Mouse (Mus musculus) intestine, postnatal 0 days (tissue): ENCODE data around the gene Coa3. TPM values are rescaled to one million over a fixed set of nuclear protein-coding genes. Genes with fewer than 3 reads are reported as not detected.
A peak's percentile ranks its signal among the peaks of the same experiment; 100 is the strongest.
"Not testable (repeated sequence)": the region's sequence is repeated elsewhere in the genome, so short reads cannot be mapped to it uniquely, and the experiment has no call there.

ENCODE experiments used
- ATAC-seq: fragments of 200-750 bp; cut with Nextera tagmentation; 2 replicates; pipeline ENCODE4 v1.8.0; 2017; ENCODE audit warnings: mild to moderate bottlenecking, moderate TSS enrichment, moderate library complexity
- H3K27ac ChIP-seq: fragments of 300-500 bp; sonication (generic); 2 replicates; pipeline ENCODE4 v1.5.1; 2014; ENCODE audit warnings: mild to moderate bottlenecking, low read depth, low read length, moderate library complexity
- H3K27me3 ChIP-seq: fragments of 300-500 bp; sonication (generic); replicated peaks from 2 replicates; pipeline ENCODE4 v1.6.1; 2014; ENCODE audit warnings: low read length, mixed read lengths; ENCODE audit not compliant: control insufficient read depth, insufficient read depth
- H3K36me3 ChIP-seq: fragments of 300-500 bp; sonication (generic); 2 replicates; pipeline ENCODE4 v1.6.1; 2014; ENCODE audit warnings: mild to moderate bottlenecking, moderate library complexity; ENCODE audit not compliant: control insufficient read depth, insufficient read depth
- H3K4me1 ChIP-seq: fragments of 300-500 bp; sonication (generic); replicated peaks from 2 replicates; pipeline ENCODE4 v1.6.1; 2014; ENCODE audit warnings: antibody characterized with exemption, low read length, mixed read lengths; ENCODE audit not compliant: control insufficient read depth, insufficient read depth
- H3K4me2 ChIP-seq: fragments of 300-500 bp; sonication (generic); replicated peaks from 2 replicates; pipeline ENCODE4 v1.6.1; 2014; ENCODE audit warnings: low read depth, mild to moderate bottlenecking, moderate library complexity
- H3K4me3 ChIP-seq: fragments of 300-500 bp; sonication (generic); 2 replicates; pipeline ENCODE4 v1.5.1; 2014; ENCODE audit warnings: low read depth, low read length
- H3K9ac ChIP-seq: fragments of 300-500 bp; sonication (generic); 2 replicates; pipeline ENCODE4 v1.6.1; 2014; ENCODE audit warnings: mild to moderate bottlenecking, low read depth, low read length
- H3K9me3 ChIP-seq: fragments of 300-500 bp; sonication (generic); 2 replicates; pipeline ENCODE4 v1.6.1; 2016; ENCODE audit warnings: mixed run types; ENCODE audit not compliant: control insufficient read depth
- CTCF ChIP-seq: sonication (generic); IDR thresholded peaks from 2 replicates; pipeline ENCODE4 v1.5.1; 2016; ENCODE audit warnings: low read depth, mild to moderate bottlenecking, control low read depth, antibody characterized with exemption, moderate library complexity
- WGBS: fragments of 180-500 bp; shearing (Covaris S2); extraction: QIAGEN DNeasy Blood & Tissue Kit; methylation state at CpG from one replicate; pipeline ENCODE4 v1.1.7; 2014; 5-methylcytosine and 5-hydroxymethylcytosine counted together
- polyA plus RNA-seq: library from polyadenylated mRNA; unstranded; fragments of >200 nt; fragmentation: Nextera tagmentation; extraction: Ambion mirVana; gene quantifications from 2 replicates; pipeline ENCODE4 v1.2.1, GENCODE M21; 2015

Coa3 gene
- polyA plus RNA-seq: 255 and 276 TPM in 2 replicates

- Histone ChIP-seq H3K27me3 (no peaks in the 10 kb centered on the region), H3K4me3 (peak within 1 kb of the TSS; percentile 89), H3K36me3 (no peaks in the 10 kb centered on the region; the same call in 1 of the 2 replicates), H3K4me1 (peaks cover 18% of the 10 kb centered on the region), H3K9me3 (no peaks in the 10 kb centered on the region), H3K27ac (peak within 1 kb of the TSS; percentile 84), H3K9ac (peak within 1 kb of the TSS; percentile 76), H3K4me2 (peak within 1 kb of the TSS; percentile 75)
- WGBS: 5% methylated on average over 45 of the region's 45 CpGs
- peak; percentile 68 for ATAC-seq
- peak; percentile 21; the same call in 1 of the 2 replicates for TF ChIP-seq CTCF
Observed at GRCm38 (mm10) chr11:101278223-101279192, at the start of gene Coa3, which contains the start of gene Cntd1. Gene Coa3, minus strand, starts transcription at chr11:101279114. Gene Cntd1, plus strand, starts transcription at chr11:101279012.

GRCm38 (mm10) chr11:101327311-101327710 lies 48.4 kb upstream of the Coa3 start:
- no peaks in the 10 kb centered on the region for H3K4me1 ChIP-seq
- H3K27me3 ChIP-seq: no peaks in the 10 kb centered on the region
- 21% methylated on average over 3 of the region's 3 CpGs for WGBS
- H3K4me3 ChIP-seq: no peak overlapping the region
- no peaks in the 10 kb centered on the region for H3K9me3 ChIP-seq
- H3K9ac ChIP-seq: no peak overlapping the region
- ATAC-seq: 0 out of 2 replicates have a peak, but pooled peaks have one; percentile 7
- peaks cover 33% of the 10 kb centered on the region for H3K36me3 ChIP-seq
- no peak for TF ChIP-seq CTCF
- no peak overlapping the region for H3K27ac ChIP-seq
- no peak overlapping the region for H3K4me2 ChIP-seq

GRCm38 (mm10) chr11:101326147-101326546 lies 47.2 kb upstream of the Coa3 start:
- H3K27me3 ChIP-seq: no peaks in the 10 kb centered on the region
- no peaks in the 10 kb centered on the region for H3K4me1 ChIP-seq
- H3K27ac ChIP-seq: no peak overlapping the region
- H3K9me3 ChIP-seq: no peaks in the 10 kb centered on the region
- TF ChIP-seq CTCF: no peak
- H3K4me3 ChIP-seq: no peak overlapping the region
- 87% methylated on average over 11 of the region's 11 CpGs for WGBS
- no peak for ATAC-seq
- H3K4me2 ChIP-seq: no peak overlapping the region
- peaks cover 44% of the 10 kb centered on the region for H3K36me3 ChIP-seq
- no peak overlapping the region for H3K9ac ChIP-seq

GRCm38 (mm10) chr11:101325201-101325600 lies 46.3 kb upstream of the Coa3 start:
- not testable (repeated sequence) for H3K4me3 ChIP-seq, H3K27me3 ChIP-seq, H3K27ac ChIP-seq, H3K4me1 ChIP-seq, H3K4me2 ChIP-seq, H3K9me3 ChIP-seq, H3K9ac ChIP-seq, ATAC-seq
- 88% methylated on average over 11 of the region's 11 CpGs for WGBS
- peaks cover 53% of the 10 kb centered on the region for H3K36me3 ChIP-seq

- no peak for TF ChIP-seq CTCF
- H3K4me1 ChIP-seq: no peaks in the 10 kb centered on the region
- ATAC-seq: no peak
- no peak within 1 kb of the TSS for H3K4me2 ChIP-seq
- H3K27me3 ChIP-seq: no peaks in the 10 kb centered on the region
- H3K36me3 ChIP-seq: peaks cover 57% of the 10 kb centered on the region
- no peak within 1 kb of the TSS for H3K4me3 ChIP-seq
- no peak within 1 kb of the TSS; the same call in 1 of the 2 replicates for H3K27ac ChIP-seq
- H3K9ac ChIP-seq: no peak within 1 kb of the TSS
- WGBS: 81% methylated on average over 5 of the region's 5 CpGs
- H3K9me3 ChIP-seq: no peaks in the 10 kb centered on the region
Observed at GRCm38 (mm10) chr11:101324763-101325162, 45.8 kb upstream of the Coa3 start, which contains the start of gene Aoc2. Gene Aoc2, plus strand, starts transcription at chr11:101325063.

GRCm38 (mm10) chr11:101323609-101324008 lies 44.7 kb upstream of the Coa3 start:
- H3K36me3 ChIP-seq: peaks cover 69% of the 10 kb centered on the region
- H3K9me3 ChIP-seq: no peaks in the 10 kb centered on the region
- no peak overlapping the region for H3K4me3 ChIP-seq
- H3K4me1 ChIP-seq: no peaks in the 10 kb centered on the region
- H3K9ac ChIP-seq: no peak overlapping the region
- H3K4me2 ChIP-seq: no peak overlapping the region
- H3K27me3 ChIP-seq: no peaks in the 10 kb centered on the region
- peak; percentile 55; the same call in 1 of the 2 replicates for ATAC-seq
- H3K27ac ChIP-seq: no peak overlapping the region
- TF ChIP-seq CTCF: peak; percentile 99
- 8% methylated on average over 4 of the region's 4 CpGs for WGBS
